Mouse (Mus musculus): ENCODE measurements at regions not wholly inside any gene's neighbourhood (a gene's known extent, or its start where the extent isn't known, plus 50 kb on each side); places are given as distances from the start of the nearest gene placed in this dataset.
A peak's percentile ranks its signal among the peaks of the same experiment; 100 is the strongest.

- Histone ChIP-seq H3K9me3 (ENCODE audit: control insufficient read depth, low read length) (0 out of 2 replicates have a peak, but pooled peaks cover 3% of the 10 kb centered on the region), H3K27ac (ENCODE audit: low read length) (no peak overlapping the region), H3K36me3 (ENCODE audit: control insufficient read depth, insufficient read depth) (no peaks in the 10 kb centered on the region), H3K27me3 (replicated peaks; ENCODE audit: control insufficient read depth, insufficient read depth, low read length) (no peaks in the 10 kb centered on the region), H3K4me2 (ENCODE audit: low read length) (no peak overlapping the region), H3K4me1 (replicated peaks; ENCODE audit: control insufficient read depth, insufficient read depth, low read length) (peaks cover 6% of the 10 kb centered on the region; the same call in 1 of the 2 replicates), H3K4me3 (replicated peaks; ENCODE audit: low read length) (no peak overlapping the region), H3K9ac (replicated peaks; ENCODE audit: low read depth, low read length) (no peak overlapping the region)
- WGBS: 12% methylated on average over 6 of the region's 6 CpGs
- ATAC-seq: peak; percentile 66
These were observed 266.2 kb downstream of the Sox11 start for GRCm38 (mm10) chr12:27076107-27076738.

GRCm38 (mm10) chr12:27065011-27065517 lies 277.3 kb downstream of the Sox11 start:
- peak overlapping the region; percentile 43 for H3K9ac ChIP-seq (replicated peaks; ENCODE audit: low read depth, low read length)
- no peaks in the 10 kb centered on the region for H3K9me3 ChIP-seq (ENCODE audit: control insufficient read depth, low read length)
- peak overlapping the region; percentile 98 for H3K27ac ChIP-seq (ENCODE audit: low read length)
- H3K27me3 ChIP-seq (replicated peaks; ENCODE audit: control insufficient read depth, insufficient read depth, low read length): no peaks in the 10 kb centered on the region
- ATAC-seq: peak; percentile 89
- H3K4me1 ChIP-seq (replicated peaks; ENCODE audit: control insufficient read depth, insufficient read depth, low read length): peaks cover 53% of the 10 kb centered on the region
- H3K36me3 ChIP-seq (ENCODE audit: control insufficient read depth, insufficient read depth): no peaks in the 10 kb centered on the region
- H3K4me3 ChIP-seq (replicated peaks; ENCODE audit: low read length): peak overlapping the region; percentile 6; the same call in 1 of the 2 replicates
- H3K4me2 ChIP-seq (ENCODE audit: low read length): peak overlapping the region; percentile 39
- 9% methylated on average over 9 of the region's 9 CpGs for WGBS

- Histone ChIP-seq H3K9ac (replicated peaks; ENCODE audit: low read depth, low read length) (peak overlapping the region; percentile 48), H3K36me3 (ENCODE audit: control insufficient read depth, insufficient read depth) (no peaks in the 10 kb centered on the region), H3K4me3 (replicated peaks; ENCODE audit: low read length) (no peak overlapping the region), H3K9me3 (ENCODE audit: control insufficient read depth, low read length) (no peaks in the 10 kb centered on the region), H3K27me3 (replicated peaks; ENCODE audit: control insufficient read depth, insufficient read depth, low read length) (no peaks in the 10 kb centered on the region), H3K4me1 (replicated peaks; ENCODE audit: control insufficient read depth, insufficient read depth, low read length) (peaks cover 54% of the 10 kb centered on the region), H3K27ac (ENCODE audit: low read length) (peak overlapping the region; percentile 94), H3K4me2 (ENCODE audit: low read length) (0 out of 2 replicates have a peak overlapping the region, but pooled peaks have one; percentile 13)
- WGBS: 14% methylated on average over 4 of the region's 4 CpGs
- no peak for ATAC-seq
These were observed 278.9 kb downstream of the Sox11 start for GRCm38 (mm10) chr12:27063518-27063917.

GRCm38 (mm10) chr12:27062511-27063264 lies 279.7 kb downstream of the Sox11 start:
- ATAC-seq: no peak
- 5% methylated on average over 6 of the region's 6 CpGs for WGBS
- H3K27me3 ChIP-seq (replicated peaks; ENCODE audit: control insufficient read depth, insufficient read depth, low read length): no peaks in the 10 kb centered on the region

GRCm38 (mm10) chr12:27062061-27062461 lies 280.3 kb downstream of the Sox11 start:
- H3K36me3 ChIP-seq (ENCODE audit: control insufficient read depth, insufficient read depth): no peaks in the 10 kb centered on the region
- WGBS: under 1% methylated on average over 10 of the region's 10 CpGs
- H3K27me3 ChIP-seq (replicated peaks; ENCODE audit: control insufficient read depth, insufficient read depth, low read length): no peaks in the 10 kb centered on the region
- H3K9me3 ChIP-seq (ENCODE audit: control insufficient read depth, low read length): no peaks in the 10 kb centered on the region
- peak overlapping the region; percentile 94 for H3K27ac ChIP-seq (ENCODE audit: low read length)
- peak overlapping the region; percentile 52 for H3K9ac ChIP-seq (replicated peaks; ENCODE audit: low read depth, low read length)
- ATAC-seq: peak; percentile 65
- H3K4me2 ChIP-seq (ENCODE audit: low read length): peak overlapping the region; percentile 49
- H3K4me1 ChIP-seq (replicated peaks; ENCODE audit: control insufficient read depth, insufficient read depth, low read length): peaks cover 57% of the 10 kb centered on the region
- H3K4me3 ChIP-seq (replicated peaks; ENCODE audit: low read length): peak overlapping the region; percentile 25

More at GRCm38 (mm10) chr12:27062511-27063264, 279.7 kb downstream of the Sox11 start:
- H3K9ac ChIP-seq (replicated peaks; ENCODE audit: low read depth, low read length): peak overlapping the region; percentile 52
- H3K4me2 ChIP-seq (ENCODE audit: low read length): peak overlapping the region; percentile 49
- no peaks in the 10 kb centered on the region for H3K36me3 ChIP-seq (ENCODE audit: control insufficient read depth, insufficient read depth)
- H3K27ac ChIP-seq (ENCODE audit: low read length): peak overlapping the region; percentile 94
- H3K4me3 ChIP-seq (replicated peaks; ENCODE audit: low read length): peak overlapping the region; percentile 25; the same call in 1 of the 2 replicates
- H3K4me1 ChIP-seq (replicated peaks; ENCODE audit: control insufficient read depth, insufficient read depth, low read length): peaks cover 57% of the 10 kb centered on the region
- no peaks in the 10 kb centered on the region for H3K9me3 ChIP-seq (ENCODE audit: control insufficient read depth, low read length)

- Histone ChIP-seq H3K36me3 (ENCODE audit: control insufficient read depth, insufficient read depth) (no peaks in the 10 kb centered on the region), H3K4me3 (replicated peaks; ENCODE audit: low read length) (peak overlapping the region; percentile 25; the same call in 1 of the 2 replicates), H3K4me1 (replicated peaks; ENCODE audit: control insufficient read depth, insufficient read depth, low read length) (peaks cover 57% of the 10 kb centered on the region), H3K27ac (ENCODE audit: low read length) (peak overlapping the region; percentile 94), H3K9me3 (ENCODE audit: control insufficient read depth, low read length) (no peaks in the 10 kb centered on the region), H3K9ac (replicated peaks; ENCODE audit: low read depth, low read length) (peak overlapping the region; percentile 52), H3K27me3 (replicated peaks; ENCODE audit: control insufficient read depth, insufficient read depth, low read length) (no peaks in the 10 kb centered on the region), H3K4me2 (ENCODE audit: low read length) (peak overlapping the region; percentile 49)
- 3% methylated on average over 17 of the region's 17 CpGs for WGBS
- ATAC-seq: peak; percentile 34
These were observed 281.2 kb downstream of the Sox11 start for GRCm38 (mm10) chr12:27060899-27061762.

GRCm38 (mm10) chr12:27059885-27060284 lies 282.5 kb downstream of the Sox11 start:
- Histone ChIP-seq H3K27me3 (replicated peaks; ENCODE audit: control insufficient read depth, insufficient read depth, low read length) (no peaks in the 10 kb centered on the region), H3K27ac (ENCODE audit: low read length) (peak overlapping the region; percentile 94), H3K9me3 (ENCODE audit: control insufficient read depth, low read length) (no peaks in the 10 kb centered on the region), H3K9ac (replicated peaks; ENCODE audit: low read depth, low read length) (peak overlapping the region; percentile 38; the same call in 1 of the 2 replicates), H3K36me3 (ENCODE audit: control insufficient read depth, insufficient read depth) (no peaks in the 10 kb centered on the region), H3K4me2 (ENCODE audit: low read length) (no peak overlapping the region), H3K4me1 (replicated peaks; ENCODE audit: control insufficient read depth, insufficient read depth, low read length) (peaks cover 46% of the 10 kb centered on the region), H3K4me3 (replicated peaks; ENCODE audit: low read length) (no peak overlapping the region)
- ATAC-seq: no peak
- WGBS: 8% methylated on average over 4 of the region's 4 CpGs

GRCm38 (mm10) chr12:27054411-27054810 lies 288.0 kb downstream of the Sox11 start:
- H3K4me3 ChIP-seq (replicated peaks; ENCODE audit: low read length): no peak overlapping the region
- no peak for ATAC-seq
- no peaks in the 10 kb centered on the region for H3K9me3 ChIP-seq (ENCODE audit: control insufficient read depth, low read length)
- WGBS: 66% methylated on average over 4 of the region's 4 CpGs
- no peak overlapping the region for H3K9ac ChIP-seq (replicated peaks; ENCODE audit: low read depth, low read length)
- H3K27ac ChIP-seq (ENCODE audit: low read length): no peak overlapping the region
- no peak overlapping the region for H3K4me2 ChIP-seq (ENCODE audit: low read length)
- H3K36me3 ChIP-seq (ENCODE audit: control insufficient read depth, insufficient read depth): no peaks in the 10 kb centered on the region
- H3K27me3 ChIP-seq (replicated peaks; ENCODE audit: control insufficient read depth, insufficient read depth, low read length): no peaks in the 10 kb centered on the region
- 0 out of 2 replicates have a peak, but pooled peaks cover 3% of the 10 kb centered on the region for H3K4me1 ChIP-seq (replicated peaks; ENCODE audit: control insufficient read depth, insufficient read depth, low read length)

Measured in forebrain, embryonic 16.5 days (tissue).